In the genomic region with DNA sequence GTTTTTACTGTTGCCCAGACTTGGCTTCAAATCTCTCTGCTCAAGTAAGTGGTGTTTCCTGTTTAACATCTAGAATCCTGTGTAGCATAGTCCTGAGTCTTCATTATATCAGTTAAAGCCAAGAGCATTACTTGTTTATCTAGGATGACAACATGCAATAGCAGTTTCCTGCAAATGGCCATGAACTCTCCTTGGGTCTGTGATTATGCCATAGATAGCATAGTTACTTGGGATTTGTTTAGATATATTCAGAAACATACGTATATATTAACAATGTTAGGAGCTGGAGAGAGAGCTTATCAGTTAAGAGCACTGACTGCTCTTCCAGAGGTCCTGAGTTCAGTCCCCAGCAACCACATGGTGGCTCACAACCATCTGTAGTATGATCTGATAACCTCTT, we compare ENCODE assay signal across 24 mouse cellular contexts. TPM values are rescaled to one million over a fixed set of nuclear protein-coding genes. Genes with fewer than 3 reads are reported as not detected.
DNase-seq lines count a peak whose midpoint lies in the region; ATAC-seq and TF ChIP-seq lines count a peak whose summit lies in the region.
"Had no signal": no experiment of that assay in that cellular context is flagged by ENCODE, and none has a peak within 500 bp of the region (broad histone marks: within the 10 kb centered on the region; RNA-seq: fewer than 3 reads in every experiment).

No protein-coding gene starts in this region.

- 36% methylated on average over 1 of the region's 1 CpGs for WGBS in lung, embryonic 16.5 days
- 51% methylated on average over 1 of the region's 1 CpGs for WGBS in lung, adult 2 months
- 21% methylated on average over 1 of the region's 1 CpGs for WGBS in liver, embryonic 13.5 days (ENCODE audit: insufficient replicate concordance)
- WGBS in forebrain, embryonic 16.5 days, result 93% methylated on average over 1 of the region's 1 CpGs

- no peak overlapping the region for H3K4me3 ChIP-seq in lung, embryonic 16.5 days (ENCODE audit: low read length)
- H3K4me3 ChIP-seq in lung, adult 2 months (replicated peaks; ENCODE audit: extremely low read depth, low read depth, low read length), result no peak overlapping the region
- no peak overlapping the region for H3K4me3 ChIP-seq in liver, embryonic 13.5 days (replicated peaks)
- H3K4me3 ChIP-seq in forebrain, embryonic 16.5 days (replicated peaks; ENCODE audit: low read length), result no peak overlapping the region
- H3K4me3 ChIP-seq: forebrain, embryonic 13.5 days; hindbrain, embryonic 12.5 days; left cerebral cortex, adult 2 months; limb, embryonic 12.5 days; midbrain, embryonic 12.5 days; neural tube, embryonic 13.5 days had no signal

- DNase-seq in heart, adult 11 months, result peak; percentile 34
- no peak for DNase-seq in heart, adult 9 months (ENCODE audit: low spot score in 2 of 2)
- no peak for DNase-seq in lung, adult 2 months
- DNase-seq in liver, embryonic 13.5 days, result no peak
- DNase-seq in right cerebral cortex, postnatal 36 days (ENCODE audit: low spot score in 2 of 2), result no peak
- DNase-seq: adrenal gland, adult 2 months; cerebellum, adult 8-10 months; cerebellum, postnatal 25 days; gastrocnemius, postnatal 14 days; heart, postnatal 36 days; kidney, adult 8-10 months; thymus, postnatal 4 days had no signal

- H3K27me3 ChIP-seq in lung, embryonic 16.5 days (ENCODE audit: control insufficient read depth, insufficient read depth, low read depth, low read length), result no peaks in the 10 kb centered on the region
- no peaks in the 10 kb centered on the region for H3K27me3 ChIP-seq in liver, embryonic 13.5 days
- H3K27me3 ChIP-seq in forebrain, embryonic 16.5 days (replicated peaks; ENCODE audit: control insufficient read depth, insufficient read depth, low read length), result no peaks in the 10 kb centered on the region
- H3K27me3 ChIP-seq: forebrain, embryonic 13.5 days; hindbrain, embryonic 12.5 days; limb, embryonic 12.5 days; midbrain, embryonic 12.5 days; neural tube, embryonic 13.5 days had no signal

- peaks cover 15% of the 10 kb centered on the region for H3K36me3 ChIP-seq in lung, embryonic 16.5 days (ENCODE audit: control insufficient read depth, insufficient read depth, low read length)
- peaks cover 28% of the 10 kb centered on the region for H3K36me3 ChIP-seq in liver, embryonic 13.5 days
- H3K36me3 ChIP-seq in forebrain, embryonic 16.5 days (ENCODE audit: control insufficient read depth, insufficient read depth), result 0 out of 2 replicates have a peak, but pooled peaks cover 1% of the 10 kb centered on the region

- TF ChIP-seq POLR2A in lung, adult 2 months (IDR thresholded peaks at IDR 0.05; ENCODE audit: borderline replicate concordance, extremely low read depth, low read depth, low read length), result no peak

- peak; percentile 66 for ATAC-seq in lung, embryonic 16.5 days (ENCODE audit: low read depth)
- ATAC-seq in liver, embryonic 13.5 days (ENCODE audit: low read depth), result peak; percentile 73
- ATAC-seq in megakaryocyte-erythroid progenitor cell, adult 5-6 weeks (replicated peaks; ENCODE audit: low FRiP score, low TSS enrichment, poor library complexity, severe bottlenecking), result peak; percentile 74
- no peak for ATAC-seq in forebrain, embryonic 16.5 days
- ATAC-seq: forebrain, embryonic 13.5 days; intestine, embryonic 16.5 days had no signal

- no peaks in the 10 kb centered on the region for H3K9me3 ChIP-seq in lung, embryonic 16.5 days (ENCODE audit: control insufficient read depth, low read length)
- no peaks in the 10 kb centered on the region for H3K9me3 ChIP-seq in liver, embryonic 13.5 days (replicated peaks)
- no peaks in the 10 kb centered on the region for H3K9me3 ChIP-seq in forebrain, embryonic 16.5 days (ENCODE audit: control insufficient read depth, low read length)
- H3K9me3 ChIP-seq: forebrain, embryonic 13.5 days; hindbrain, embryonic 12.5 days; limb, embryonic 12.5 days; midbrain, embryonic 12.5 days; neural tube, embryonic 13.5 days had no signal

- TF ChIP-seq CTCF in lung, adult 2 months (IDR thresholded peaks at IDR 0.05; ENCODE audit: insufficient read depth, low read length), result no peak

- H3K4me2 ChIP-seq in lung, embryonic 16.5 days (ENCODE audit: low read depth, low read length), result no peak overlapping the region
- no peak overlapping the region for H3K4me2 ChIP-seq in liver, embryonic 13.5 days
- H3K4me2 ChIP-seq in forebrain, embryonic 16.5 days (ENCODE audit: low read length), result no peak overlapping the region
- H3K4me2 ChIP-seq: forebrain, embryonic 13.5 days; heart, embryonic 11.5 days; hindbrain, embryonic 12.5 days; limb, embryonic 12.5 days; midbrain, embryonic 12.5 days; neural tube, embryonic 13.5 days had no signal

- H3K9ac ChIP-seq in lung, embryonic 16.5 days (ENCODE audit: low read length), result no peak overlapping the region
- no peak overlapping the region for H3K9ac ChIP-seq in liver, embryonic 13.5 days
- no peak overlapping the region for H3K9ac ChIP-seq in forebrain, embryonic 16.5 days (replicated peaks; ENCODE audit: low read depth, low read length)
- H3K9ac ChIP-seq: forebrain, embryonic 13.5 days; hindbrain, embryonic 12.5 days; limb, embryonic 12.5 days; midbrain, embryonic 12.5 days; neural tube, embryonic 13.5 days had no signal

- H3K27ac ChIP-seq in lung, embryonic 16.5 days (ENCODE audit: low read length), result no peak overlapping the region
- no peak overlapping the region for H3K27ac ChIP-seq in liver, embryonic 13.5 days
- H3K27ac ChIP-seq in forebrain, embryonic 16.5 days (ENCODE audit: low read length), result no peak overlapping the region
- H3K27ac ChIP-seq: forebrain, embryonic 13.5 days; hindbrain, embryonic 12.5 days; kidney, postnatal 0 days; left cerebral cortex, adult 2 months; limb, embryonic 12.5 days; midbrain, embryonic 12.5 days; neural tube, embryonic 13.5 days had no signal

- no peaks in the 10 kb centered on the region for H3K4me1 ChIP-seq in lung, embryonic 16.5 days (replicated peaks; ENCODE audit: control insufficient read depth, insufficient read depth, low read length)
- no peaks in the 10 kb centered on the region for H3K4me1 ChIP-seq in lung, adult 2 months (ENCODE audit: control insufficient read depth, insufficient read depth, low read length)
- H3K4me1 ChIP-seq in liver, embryonic 13.5 days (replicated peaks), result peaks cover 22% of the 10 kb centered on the region
- H3K4me1 ChIP-seq in forebrain, embryonic 16.5 days (replicated peaks; ENCODE audit: control insufficient read depth, insufficient read depth, low read length), result no peaks in the 10 kb centered on the region
- H3K4me1 ChIP-seq: forebrain, embryonic 13.5 days; hindbrain, embryonic 12.5 days; limb, embryonic 12.5 days; midbrain, embryonic 12.5 days; neural tube, embryonic 13.5 days had no signal

RNA-seq across cellular contexts. Expression of a gene that starts 28.5 kb away (rescaled TPM):
- polyA plus RNA-seq in lung, embryonic 16.5 days (2015; fragmentation: Nextera tagmentation; extraction: Ambion mirVana), result 8.6 and 9.5 TPM in 2 replicates
- 4.9 and 6.0 TPM in 2 replicates for polyA plus RNA-seq in lung, adult 2 months (2012; rRNA removed)
- 7.4 and 7.5 TPM in 2 replicates for polyA plus RNA-seq in liver, embryonic 13.5 days (2015; fragmentation: Nextera tagmentation; extraction: Ambion mirVana)
- total RNA-seq in megakaryocyte-erythroid progenitor cell, adult 5-6 weeks (2014; fragmentation: Nextera tagmentation), result 32.4 and 38.6 TPM in 2 replicates
- 11.9 and 19.5 TPM in 2 replicates for total RNA-seq in megakaryocyte-erythroid progenitor cell, adult 5-6 weeks (2017)
- polyA plus RNA-seq in forebrain, embryonic 16.5 days (2015; fragmentation: Nextera tagmentation; extraction: Ambion mirVana), result 74.6 and 77.0 TPM in 2 replicates

RNA-seq across cellular contexts. Expression of a gene that starts 39.3 kb away (rescaled TPM):
- polyA plus RNA-seq in lung, embryonic 16.5 days (2015; fragmentation: Nextera tagmentation; extraction: Ambion mirVana), result 8.0 and 8.6 TPM in 2 replicates
- 1.3 and 1.8 TPM in 2 replicates for polyA plus RNA-seq in lung, adult 2 months (2012; rRNA removed)
- polyA plus RNA-seq in liver, embryonic 13.5 days (2015; fragmentation: Nextera tagmentation; extraction: Ambion mirVana), result 4.5 and 5.9 TPM in 2 replicates
- total RNA-seq in megakaryocyte-erythroid progenitor cell, adult 5-6 weeks (2014; fragmentation: Nextera tagmentation), result 12.3 and 15.2 TPM in 2 replicates
- 20.8 and 26.9 TPM in 2 replicates for total RNA-seq in megakaryocyte-erythroid progenitor cell, adult 5-6 weeks (2017)
- polyA plus RNA-seq in forebrain, embryonic 16.5 days (2015; fragmentation: Nextera tagmentation; extraction: Ambion mirVana), result 5.0 and 5.4 TPM in 2 replicates
